Mouse (Mus musculus) T-helper 2 cell (primary cell): ENCODE measurements around the gene Ptprn.
"Not testable (repeated sequence)": the region's sequence is repeated elsewhere in the genome, so short reads cannot be mapped to it uniquely, and the experiment has no call there.

Experiments
- in situ Hi-C: fragments of 300-600 bp; cut with MboI, MseI; formaldehyde crosslinking; loops from one replicate; pipeline ENCODE4 v1.15.1; 2025; ENCODE audit warnings: high pct_unique_total_duplicates

The Ptprn gene

GRCm38 (mm10) chr1:75253849-75254624, 10.3 kb downstream of the Ptprn start:
- in situ Hi-C loops = loop anchor here (5.0 kb wide), 4 partner anchors 63 to 197 kb away; partner anchors contain the start of genes Dnpep and Nhej1

GRCm38 (mm10) chr1:75253029-75253428, 11.3 kb downstream of the Ptprn start:
- in situ Hi-C loops = loop anchor here (5.0 kb wide), 4 partner anchors 64 to 196 kb away; partner anchors contain the start of genes Dnpep and Nhej1

GRCm38 (mm10) chr1:75252308-75252707, 12.0 kb downstream of the Ptprn start:
- in situ Hi-C loops = loop anchor here (5.0 kb wide), 4 partner anchors 65 to 195 kb away; partner anchors contain the start of genes Dnpep and Nhej1

GRCm38 (mm10) chr1:75251112-75251970, 13.0 kb downstream of the Ptprn start:
- in situ Hi-C loops = loop anchor here (5.0 kb wide), 4 partner anchors 66 to 194 kb away; partner anchors contain the start of genes Dnpep and Nhej1

- in situ Hi-C loops = loop anchor here (5.0 kb wide), 4 partner anchors 67 to 193 kb away; partner anchors contain the start of genes Dnpep and Nhej1
These were observed 13.8 kb downstream of the Ptprn start for GRCm38 (mm10) chr1:75250498-75250897.

- in situ Hi-C loops = no loop called here
These were observed 16.1 kb downstream of the Ptprn start for GRCm38 (mm10) chr1:75248041-75248772.

GRCm38 (mm10) chr1:75247071-75247930, 17.0 kb downstream of the Ptprn start:
- in situ Hi-C loops = no loop called here

- in situ Hi-C loops = no loop called here
These were observed 19.5 kb downstream of the Ptprn start for GRCm38 (mm10) chr1:75244836-75245235.

- in situ Hi-C loops = no loop called here
These were observed 20.0 kb downstream of the Ptprn start for GRCm38 (mm10) chr1:75244175-75244826.

- in situ Hi-C loops = no loop called here
These were observed 20.9 kb downstream of the Ptprn start for GRCm38 (mm10) chr1:75243411-75243810.

GRCm38 (mm10) chr1:75239591-75239990, 24.7 kb downstream of the Ptprn start:
- in situ Hi-C loops = no loop called here

- in situ Hi-C loops = no loop called here
These were observed 27.9 kb downstream of the Ptprn start, which contains the start of gene Dnajb2 for GRCm38 (mm10) chr1:75236117-75237050. Gene Dnajb2 (plus strand): TSS chr1:75236406.

GRCm38 (mm10) chr1:75234606-75235005, 29.7 kb downstream of the Ptprn start:
- in situ Hi-C loops = no loop called here

GRCm38 (mm10) chr1:75232489-75232888, 31.8 kb downstream of the Ptprn start:
- in situ Hi-C loops = not testable (repeated sequence)

- in situ Hi-C loops = no loop called here
These were observed 32.6 kb downstream of the Ptprn start, which contains the start of gene A630095N17Rik for GRCm38 (mm10) chr1:75231664-75232152. Gene A630095N17Rik (minus strand): TSS chr1:75232102.

GRCm38 (mm10) chr1:75231224-75231623, 33.1 kb downstream of the Ptprn start:
- in situ Hi-C loops = no loop called here

- in situ Hi-C loops = no loop called here
These were observed 33.8 kb downstream of the Ptprn start for GRCm38 (mm10) chr1:75230335-75230994.

- in situ Hi-C loops = no loop called here
These were observed 35.1 kb downstream of the Ptprn start for GRCm38 (mm10) chr1:75229158-75229557.
